Mouse (Mus musculus) heart, adult 2 months (tissue): ENCODE measurements around the gene Dixdc1. TPM values are rescaled to one million over a fixed set of nuclear protein-coding genes. Genes with fewer than 3 reads are reported as not detected.
A peak's percentile ranks its signal among the peaks of the same experiment; 100 is the strongest.

ENCODE experiments used
- DNase-seq, 2 experiments: peaks; one replicate each; pipeline ENCODE4 v3.0.0; 2021
- H3K27ac ChIP-seq: fragments of 200-600 bp; 2 replicates; pipeline ENCODE4 v1.8.1; 2022
- H3K27me3 ChIP-seq: fragments of 200-500 bp; 2 replicates; pipeline ENCODE4 v1.6.1; 2012; ENCODE audit warnings: mild to moderate bottlenecking, low read length, inconsistent platforms, mixed read lengths; ENCODE audit not compliant: control insufficient read depth, insufficient read depth
- H3K36me3 ChIP-seq: fragments of 200-500 bp; 2 replicates; pipeline ENCODE4 v1.6.1; 2012; ENCODE audit warnings: low read length, inconsistent platforms; ENCODE audit not compliant: control insufficient read depth, insufficient read depth
- H3K4me1 ChIP-seq: fragments of 200-500 bp; 2 replicates; pipeline ENCODE4 v1.6.1; 2011; ENCODE audit warnings: low read length; ENCODE audit not compliant: control insufficient read depth, insufficient read depth
- H3K4me3 ChIP-seq: fragments of 200-600 bp; 2 replicates; pipeline ENCODE4 v1.8.1; 2022
- H3K79me2 ChIP-seq: fragments of 200-500 bp; replicated peaks from 2 replicates; pipeline ENCODE4 v1.6.1; 2012; ENCODE audit warnings: mild to moderate bottlenecking, inconsistent platforms, low read length, moderate library complexity, mixed read lengths; ENCODE audit not compliant: control insufficient read depth, insufficient read depth
- H3K9ac ChIP-seq: fragments of 200-500 bp; 2 replicates; pipeline ENCODE4 v1.6.1; 2012; ENCODE audit warnings: low read depth, mild to moderate bottlenecking, control low read depth, inconsistent platforms, low read length, mixed read lengths
- CTCF ChIP-seq: fragments of 200-600 bp; IDR thresholded peaks from 2 replicates; pipeline ENCODE4 v1.8.1; 2022; ENCODE audit warnings: antibody characterized with exemption, mild to moderate bottlenecking, moderate library complexity
- EP300 ChIP-seq: fragments of 200-500 bp; IDR thresholded peaks from 2 replicates; pipeline ENCODE4 v1.6.1; 2011; ENCODE audit warnings: low read depth, low read length, control low read depth; ENCODE audit not compliant: insufficient read depth
- POLR2A ChIP-seq: fragments of 200-500 bp; IDR thresholded peaks from 2 replicates; pipeline ENCODE4 v1.6.1; 2011; ENCODE audit warnings: mild to moderate bottlenecking, low read depth, low read length, control low read depth; ENCODE audit not compliant: insufficient read depth
- WGBS: fragments of 180-500 bp; shearing (Covaris S2); methylation state at CpG from one replicate; pipeline ENCODE4 v1.1.7; 2018; 5-methylcytosine and 5-hydroxymethylcytosine counted together
- intact Hi-C: fragments of 180-260 bp; cut with DNase I; formaldehyde crosslinking; loops from one replicate; pipeline ENCODE4 v1.15.1; 2025
- polyA plus RNA-seq: library from polyadenylated mRNA; depleted of rRNA; stranded (reverse); fragments of >200 nt; gene quantifications from 2 replicates; pipeline ENCODE4 v1.2.3, GENCODE M21; 2012
- total RNA-seq, 2 experiments: library from RNA; stranded (reverse); gene quantifications; 2 replicates each; pipeline ENCODE4 v1.2.3; 2021

Dixdc1 gene
- total and polyA plus RNA-seq, 3 experiments, result 2.6 to 5.4 (median 3.4) TPM

DNA sequence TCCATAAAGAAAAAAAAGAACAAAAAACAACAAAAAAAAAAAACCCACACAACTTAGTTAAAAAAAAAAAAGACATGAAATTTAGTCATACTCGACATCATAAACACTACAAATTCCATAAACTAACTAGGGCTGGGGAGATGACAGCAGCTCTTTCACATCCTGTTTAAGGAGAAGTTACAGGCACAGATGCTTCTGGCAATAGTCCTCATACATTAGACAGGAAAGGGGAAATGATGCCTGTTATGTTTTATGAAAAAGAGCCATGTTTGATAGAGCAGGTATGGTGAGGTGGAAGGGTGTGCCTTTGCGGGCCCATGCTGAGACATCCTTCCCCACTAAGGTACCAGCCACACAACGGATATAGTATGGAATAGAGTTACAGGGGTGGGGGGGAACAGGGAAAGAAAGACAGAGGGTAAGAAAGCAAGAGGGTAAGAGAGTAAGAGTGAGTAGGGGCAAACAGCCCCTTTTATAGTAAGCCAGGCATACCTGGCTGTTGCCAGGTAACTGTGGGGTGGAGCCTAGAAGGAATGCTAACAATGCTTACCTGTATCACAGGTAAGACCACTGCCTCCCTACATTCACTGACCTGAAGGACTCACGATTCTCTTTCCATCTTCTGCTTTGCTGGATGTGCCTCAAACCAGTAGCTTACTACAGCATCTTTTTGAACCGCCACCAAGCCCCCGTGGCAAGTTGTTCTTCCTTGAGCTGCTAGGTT lies 22.4 kb upstream of the Dixdc1 start:
- TF ChIP-seq EP300, result no peak
- no peak for TF ChIP-seq POLR2A
- no peak for TF ChIP-seq CTCF
- WGBS, result 65% methylated on average over 6 of the region's 6 CpGs
- H3K79me2 ChIP-seq, result no peaks in the 10 kb centered on the region
- H3K9ac ChIP-seq, result no peak overlapping the region
- intact Hi-C loops, result loop anchor here (5.0 kb wide), 1 partner anchor 234 kb away; the partner anchor contains the start of gene Pts
- H3K4me3 ChIP-seq, result no peak overlapping the region
- H3K4me1 ChIP-seq, result no peaks in the 10 kb centered on the region
- DNase-seq, result no peak
- H3K27me3 ChIP-seq, result no peaks in the 10 kb centered on the region
- H3K36me3 ChIP-seq, result no peaks in the 10 kb centered on the region; the same call in 1 of the 2 replicates
- H3K27ac ChIP-seq, result no peak overlapping the region

DNA sequence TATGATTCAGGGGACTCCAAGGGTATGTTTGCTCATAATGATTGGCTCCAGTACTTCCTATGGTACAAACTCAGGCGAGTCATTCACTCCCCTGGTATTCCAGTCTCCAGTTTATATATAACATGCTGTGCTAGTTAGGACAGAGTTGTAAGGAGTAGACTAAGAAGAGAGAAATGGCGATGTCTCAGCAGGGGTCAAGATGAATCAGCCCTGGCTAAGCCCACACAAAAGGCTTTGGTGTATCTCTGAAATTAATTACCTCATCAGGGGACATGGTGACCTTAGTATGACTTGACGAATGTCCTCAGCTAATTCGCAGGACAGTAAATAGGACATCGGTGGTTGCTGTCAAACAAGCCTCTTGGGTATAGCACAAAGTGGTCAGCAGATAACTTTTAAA lies 17.4 kb upstream of the Dixdc1 start:
- H3K79me2 ChIP-seq, result no peaks in the 10 kb centered on the region
- WGBS, result 54% methylated on average over 5 of the region's 5 CpGs
- H3K4me1 ChIP-seq, result no peaks in the 10 kb centered on the region
- TF ChIP-seq POLR2A (peak; percentile 25; the same call in 1 of the 2 replicates), EP300 (no peak)
- H3K4me3 ChIP-seq, result no peak overlapping the region
- peaks cover 17% of the 10 kb centered on the region for H3K36me3 ChIP-seq
- DNase-seq, result no peak
- H3K9ac ChIP-seq, result no peak overlapping the region
- intact Hi-C loops, result no loop called here
- no peak overlapping the region for H3K27ac ChIP-seq
- no peaks in the 10 kb centered on the region for H3K27me3 ChIP-seq

DNA sequence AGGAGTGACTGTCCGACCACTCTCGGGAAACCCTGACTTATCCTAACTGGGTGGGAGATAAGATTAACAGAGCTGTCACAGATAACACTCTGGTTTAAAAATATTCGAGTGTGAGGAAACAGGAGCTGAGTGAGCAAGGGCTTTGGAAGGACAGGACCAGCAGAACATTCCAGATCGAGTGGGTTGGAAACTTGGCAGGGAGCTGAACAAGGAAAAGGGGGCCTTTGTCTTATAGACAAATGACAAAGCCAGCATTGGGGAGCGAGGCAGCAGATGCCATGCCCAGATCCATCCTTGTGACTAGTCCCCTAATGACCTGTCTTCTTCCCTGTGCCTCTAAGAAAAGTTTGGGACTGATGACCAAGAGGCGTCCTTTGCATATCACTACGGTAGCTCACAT lies 14.6 kb upstream of the Dixdc1 start:
- peak; percentile 50; the same call in 1 of the 2 replicates for TF ChIP-seq POLR2A
- no peak for TF ChIP-seq CTCF
- no peak for TF ChIP-seq EP300
- peak overlapping the region; percentile 62 for H3K4me3 ChIP-seq
- no peaks in the 10 kb centered on the region for H3K4me1 ChIP-seq
- H3K36me3 ChIP-seq, result peaks cover 17% of the 10 kb centered on the region
- no peaks in the 10 kb centered on the region for H3K27me3 ChIP-seq
- H3K79me2 ChIP-seq, result no peaks in the 10 kb centered on the region
- peak; percentile 33 to 38 for DNase-seq
- peak overlapping the region; percentile 98 for H3K27ac ChIP-seq
- H3K9ac ChIP-seq, result peak overlapping the region; percentile 95
- intact Hi-C loops, result no loop called here
- WGBS, result 10% methylated on average over 7 of the region's 7 CpGs

DNA sequence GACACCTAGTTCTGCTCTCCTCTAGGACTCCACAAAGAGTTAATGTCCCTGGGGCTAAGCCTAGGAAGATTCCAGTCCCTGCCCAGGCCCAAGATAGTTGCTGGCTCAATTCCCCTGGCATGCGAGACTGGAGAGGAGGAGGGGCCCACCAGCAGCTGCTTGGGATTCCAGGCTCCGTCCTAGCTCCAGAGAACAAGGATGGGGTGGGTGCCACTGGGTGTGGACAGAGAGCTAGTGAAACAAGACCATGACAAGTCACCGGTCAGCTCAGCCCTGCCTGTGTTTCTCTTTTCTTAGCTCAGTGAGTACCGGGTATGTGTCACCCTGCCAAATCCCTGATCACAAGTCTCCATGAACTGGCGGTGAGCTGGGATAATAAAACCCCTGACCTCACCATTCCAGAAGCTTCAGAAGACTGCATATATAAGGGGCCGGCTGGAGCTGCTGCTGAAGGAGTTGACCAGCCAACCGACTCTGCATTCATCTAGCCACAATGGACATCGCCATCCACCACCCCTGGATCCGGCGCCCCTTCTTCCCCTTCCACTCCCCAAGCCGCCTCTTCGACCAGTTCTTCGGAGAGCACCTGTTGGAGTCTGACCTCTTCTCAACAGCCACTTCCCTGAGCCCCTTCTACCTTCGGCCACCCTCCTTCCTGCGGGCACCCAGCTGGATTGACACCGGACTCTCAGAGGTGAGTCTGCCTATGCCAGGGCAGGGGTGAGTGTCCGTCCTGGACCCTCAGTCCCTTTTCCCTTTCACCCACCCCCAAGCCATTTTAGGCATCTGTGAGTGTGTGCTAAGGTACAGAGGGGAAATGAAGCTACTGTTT lies 13.7 kb upstream of the Dixdc1 start:
- Histone ChIP-seq H3K4me1 (no peaks in the 10 kb centered on the region), H3K4me3 (peak overlapping the region; percentile 62), H3K27me3 (no peaks in the 10 kb centered on the region), H3K9ac (peak overlapping the region; percentile 95), H3K79me2 (no peaks in the 10 kb centered on the region), H3K27ac (peak overlapping the region; percentile 98), H3K36me3 (peaks cover 17% of the 10 kb centered on the region)
- DNase-seq, result peak; percentile 84 to 93
- WGBS, result 27% methylated on average over 16 of the region's 17 CpGs
- peak; percentile 81 for TF ChIP-seq POLR2A
- no peak for TF ChIP-seq CTCF
- TF ChIP-seq EP300, result peak; percentile 94
- intact Hi-C loops, result no loop called here

DNA sequence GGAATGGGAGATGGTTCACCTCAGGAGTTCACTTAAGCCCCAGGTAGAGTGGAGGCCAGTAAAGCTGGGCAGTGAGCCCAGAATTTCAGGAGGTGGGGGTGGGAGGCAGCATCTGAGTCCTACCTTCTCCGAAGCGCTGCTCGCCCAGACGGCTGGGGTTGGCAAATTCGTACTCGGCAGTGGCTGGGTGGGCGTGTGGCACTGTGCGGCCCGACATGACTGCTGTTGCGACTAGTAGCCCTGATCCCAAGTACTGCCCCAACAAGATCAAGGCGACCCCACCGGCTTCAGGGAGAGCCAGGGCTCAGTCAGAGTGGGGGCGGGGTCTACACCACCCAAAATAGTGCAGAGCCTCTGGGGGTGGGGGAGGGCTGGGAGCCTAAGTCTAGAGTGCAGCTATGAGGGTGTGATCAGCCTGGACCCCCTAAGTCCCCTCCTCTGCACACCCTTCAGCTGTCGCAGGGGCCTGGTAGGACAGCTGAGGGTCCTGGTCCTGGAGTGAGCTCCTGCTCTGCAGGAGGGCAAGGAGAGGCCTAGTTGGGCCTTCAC lies 12.8 kb upstream of the Dixdc1 start, which contains the start of gene Hspb2:
TSS of gene Hspb2 (minus strand) at position 301 of the 549 bp plus-strand sequence.
- Histone ChIP-seq H3K4me3 (peak within 1 kb of the TSS; percentile 62), H3K27me3 (no peaks in the 10 kb centered on the region), H3K9ac (peak within 1 kb of the TSS; percentile 95), H3K79me2 (no peaks in the 10 kb centered on the region), H3K27ac (peak within 1 kb of the TSS; percentile 98), H3K36me3 (peaks cover 17% of the 10 kb centered on the region), H3K4me1 (no peaks in the 10 kb centered on the region)
- intact Hi-C loops, result no loop called here
- TF ChIP-seq EP300 (0 out of 2 replicates have a peak, but pooled peaks have one; percentile 6), POLR2A (peak; percentile 70; the same call in 1 of the 2 replicates), CTCF (no peak)
- DNase-seq, result peak; percentile 69 to 74
- WGBS, result 43% methylated on average over 14 of the region's 14 CpGs
